Mouse (Mus musculus) neural tube, embryonic 15.5 days (tissue): Measurements from ENCODE around the gene Adam10. TPM values are rescaled to one million over a fixed set of nuclear protein-coding genes. Genes with fewer than 3 reads are reported as not detected.
A peak's percentile ranks its signal among the peaks of the same experiment; 100 is the strongest.

Experiments used
- ATAC-seq: fragments of 200-750 bp; cut with Nextera tagmentation; 2 replicates; pipeline ENCODE4 v1.8.0; 2017; ENCODE audit warnings: mild to moderate bottlenecking, moderate TSS enrichment, moderate library complexity; ENCODE audit not compliant: low FRiP score
- H3K27ac ChIP-seq: fragments of 300-500 bp; sonication (generic); replicated peaks from 2 replicates; pipeline ENCODE4 v1.5.1; 2015; ENCODE audit warnings: mild to moderate bottlenecking, inconsistent platforms
- H3K27me3 ChIP-seq: fragments of 300-500 bp; sonication (generic); replicated peaks from 2 replicates; pipeline ENCODE4 v1.6.1; 2015; ENCODE audit warnings: inconsistent platforms
- H3K36me3 ChIP-seq: fragments of 300-500 bp; sonication (generic); 2 replicates; pipeline ENCODE4 v1.6.1; 2015; ENCODE audit warnings: inconsistent platforms
- H3K4me1 ChIP-seq: fragments of 300-500 bp; sonication (generic); 2 replicates; pipeline ENCODE4 v1.6.1; 2015; ENCODE audit warnings: inconsistent platforms
- H3K4me2 ChIP-seq: fragments of 300-500 bp; sonication (generic); 2 replicates; pipeline ENCODE4 v1.6.1; 2015; ENCODE audit warnings: inconsistent platforms, mild to moderate bottlenecking, moderate library complexity
- H3K4me3 ChIP-seq: fragments of 300-500 bp; sonication (generic); replicated peaks from 2 replicates; pipeline ENCODE4 v1.5.1; 2015; ENCODE audit warnings: mild to moderate bottlenecking, inconsistent platforms
- H3K9ac ChIP-seq: fragments of 300-500 bp; sonication (generic); replicated peaks from 2 replicates; pipeline ENCODE4 v1.6.1; 2015; ENCODE audit warnings: mild to moderate bottlenecking, inconsistent platforms
- H3K9me3 ChIP-seq: fragments of 300-500 bp; sonication (generic); replicated peaks from 2 replicates; pipeline ENCODE4 v1.6.1; 2016; ENCODE audit warnings: inconsistent platforms
- WGBS: fragments of 180-500 bp; shearing (Covaris S2); methylation state at CpG from one replicate; pipeline ENCODE4 v1.1.7; 2015; ENCODE audit warnings: mixed read lengths; 5-methylcytosine and 5-hydroxymethylcytosine counted together
- polyA plus RNA-seq: library from polyadenylated mRNA; unstranded; fragments of >200 nt; fragmentation: Nextera tagmentation; extraction: Ambion mirVana; gene quantifications from 2 replicates; pipeline ENCODE4 v1.2.1, GENCODE M21; 2015

Adam10 gene
- polyA plus RNA-seq, 1 experiment from 2014 or later = 53.1 TPM

GRCm38 (mm10) chr9:70795439-70795757 is 116.6 kb downstream of the Adam10 start:
- Histone ChIP-seq H3K9ac (no peak overlapping the region), H3K4me2 (no peak overlapping the region), H3K4me3 (no peak overlapping the region), H3K4me1 (peaks cover 8% of the 10 kb centered on the region), H3K27ac (no peak overlapping the region), H3K36me3 (no peaks in the 10 kb centered on the region), H3K27me3 (no peaks in the 10 kb centered on the region), H3K9me3 (no peaks in the 10 kb centered on the region)
- WGBS = 66% methylated on average over 2 of the region's 2 CpGs
- ATAC-seq = no peak

DNA sequence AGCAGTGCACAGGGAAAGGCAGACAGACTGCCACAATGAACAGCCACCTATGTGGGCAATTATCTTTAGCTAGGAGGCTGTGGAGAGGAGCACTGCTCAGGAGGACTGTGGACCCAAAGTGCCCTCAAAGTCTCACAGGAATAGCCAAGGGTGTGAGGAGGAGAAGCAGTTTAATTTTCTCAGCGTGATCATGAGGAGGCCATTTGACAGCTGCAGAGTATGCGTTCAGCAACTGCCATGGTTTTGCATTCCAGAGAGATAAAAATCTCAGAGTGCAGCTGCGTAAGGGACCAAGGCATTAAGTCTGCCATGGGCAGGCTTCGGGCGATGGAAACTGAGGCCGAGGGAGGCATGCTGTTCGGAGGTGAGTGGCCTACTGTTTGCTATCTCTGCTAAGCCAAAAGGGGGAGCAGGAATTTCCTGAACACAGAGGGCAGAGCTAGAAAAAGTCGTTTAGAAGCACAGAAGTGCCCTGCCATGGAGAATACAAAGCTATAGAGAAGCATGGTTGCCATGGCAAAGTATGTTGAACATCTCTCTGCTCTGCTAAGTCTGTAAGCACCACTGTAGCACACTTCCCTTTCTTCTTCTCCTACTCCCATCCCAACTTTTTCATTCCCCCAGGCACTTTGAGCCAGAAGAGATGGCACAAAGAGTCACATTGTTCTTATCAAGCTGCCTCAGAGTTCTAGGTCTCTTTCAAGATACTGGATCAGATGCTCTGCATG is 122.0 kb downstream of the Adam10 start:
- H3K9me3 ChIP-seq = no peaks in the 10 kb centered on the region
- ATAC-seq = no peak
- no peak overlapping the region for H3K4me3 ChIP-seq
- H3K4me2 ChIP-seq = no peak overlapping the region
- H3K4me1 ChIP-seq = peaks cover 5% of the 10 kb centered on the region
- WGBS = 62% methylated on average over 8 of the region's 8 CpGs
- no peaks in the 10 kb centered on the region for H3K27me3 ChIP-seq
- H3K9ac ChIP-seq = no peak overlapping the region
- no peak overlapping the region for H3K27ac ChIP-seq
- no peaks in the 10 kb centered on the region for H3K36me3 ChIP-seq

DNA sequence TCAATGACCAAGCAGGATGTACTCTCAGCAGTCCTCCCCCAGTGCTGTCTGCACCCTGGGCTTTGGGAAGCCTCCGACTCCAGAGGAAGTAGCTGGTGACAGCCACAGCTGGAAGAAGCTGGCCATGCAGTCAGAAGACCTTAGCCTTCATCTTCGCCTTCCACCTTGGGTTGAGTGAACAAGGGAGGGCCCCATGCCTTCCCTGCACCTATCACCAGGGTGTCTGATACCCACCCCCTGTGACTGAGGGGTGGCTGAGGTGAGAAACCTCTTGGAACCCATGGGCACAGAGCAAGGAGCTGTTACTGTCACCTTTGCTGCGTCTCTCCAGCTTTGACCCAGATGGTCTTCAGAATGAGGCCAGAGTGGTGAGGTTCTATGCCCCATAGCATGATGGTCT is 123.0 kb downstream of the Adam10 start:
- Histone ChIP-seq H3K4me2 (no peak overlapping the region), H3K27ac (no peak overlapping the region), H3K4me1 (peaks cover 5% of the 10 kb centered on the region), H3K9me3 (no peaks in the 10 kb centered on the region), H3K9ac (no peak overlapping the region), H3K27me3 (no peaks in the 10 kb centered on the region), H3K36me3 (no peaks in the 10 kb centered on the region), H3K4me3 (no peak overlapping the region)
- 81% methylated on average over 3 of the region's 3 CpGs for WGBS
- ATAC-seq = no peak

DNA sequence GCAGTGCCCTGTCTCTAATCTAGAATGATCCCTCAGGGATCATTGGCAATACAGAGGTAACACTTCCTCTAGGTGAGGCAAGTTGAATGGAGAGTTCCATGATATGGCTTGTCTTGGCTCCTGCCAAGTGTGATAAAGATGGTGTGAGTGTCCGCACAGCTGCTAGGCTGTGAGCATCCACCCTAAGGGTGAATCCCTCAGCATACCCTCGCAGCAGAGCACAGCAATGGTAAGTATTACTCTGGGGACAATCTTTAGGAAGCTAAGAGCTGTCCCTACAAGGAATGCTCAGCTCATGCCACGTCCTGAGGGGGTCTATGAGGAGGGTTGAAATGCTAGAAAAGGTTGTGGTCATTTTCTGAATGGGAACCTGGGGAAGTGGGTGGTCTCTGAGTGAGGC is 124.0 kb downstream of the Adam10 start:
- no peak overlapping the region for H3K4me2 ChIP-seq
- no peak overlapping the region for H3K9ac ChIP-seq
- H3K27me3 ChIP-seq = no peaks in the 10 kb centered on the region
- WGBS = 79% methylated on average over 3 of the region's 3 CpGs
- H3K9me3 ChIP-seq = no peaks in the 10 kb centered on the region
- ATAC-seq = no peak
- H3K4me1 ChIP-seq = peaks cover 5% of the 10 kb centered on the region
- no peak overlapping the region for H3K27ac ChIP-seq
- H3K4me3 ChIP-seq = no peak overlapping the region
- no peaks in the 10 kb centered on the region for H3K36me3 ChIP-seq

GRCm38 (mm10) chr9:70806069-70806468 is 127.3 kb downstream of the Adam10 start:
- no peaks in the 10 kb centered on the region for H3K27me3 ChIP-seq
- no peak overlapping the region for H3K27ac ChIP-seq
- H3K36me3 ChIP-seq = no peaks in the 10 kb centered on the region
- H3K4me1 ChIP-seq = peaks cover under 1% of the 10 kb centered on the region
- H3K4me2 ChIP-seq = no peak overlapping the region
- WGBS = 53% methylated on average over 1 of the region's 1 CpGs
- H3K9ac ChIP-seq = no peak overlapping the region
- H3K4me3 ChIP-seq = no peak overlapping the region
- H3K9me3 ChIP-seq = no peaks in the 10 kb centered on the region
- ATAC-seq = no peak

DNA sequence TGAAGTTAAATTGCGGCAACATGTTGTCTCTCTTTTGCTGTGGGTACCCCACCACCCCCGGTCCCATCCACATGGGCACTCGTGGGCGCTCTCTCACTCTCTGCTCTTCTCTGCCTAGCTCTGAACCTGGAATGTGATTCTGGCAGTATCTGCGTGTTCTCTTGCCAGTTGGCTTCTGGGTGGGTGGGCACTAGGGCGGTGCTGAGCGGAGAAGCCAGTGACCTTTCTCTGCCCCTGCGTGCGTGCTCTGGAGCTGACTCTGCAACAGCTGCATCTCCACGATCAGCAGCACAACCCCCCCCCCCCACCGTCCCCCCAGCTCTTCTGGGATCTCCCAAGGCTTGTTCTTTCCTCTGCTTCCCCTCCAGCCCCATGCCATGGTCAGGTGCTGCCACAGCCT is 128.9 kb downstream of the Adam10 start:
- no peak for ATAC-seq
- Histone ChIP-seq H3K4me1 (no peaks in the 10 kb centered on the region), H3K36me3 (no peaks in the 10 kb centered on the region), H3K9me3 (no peaks in the 10 kb centered on the region), H3K4me3 (no peak overlapping the region), H3K4me2 (no peak overlapping the region), H3K27ac (no peak overlapping the region), H3K27me3 (no peaks in the 10 kb centered on the region), H3K9ac (no peak overlapping the region)
- WGBS = 58% methylated on average over 11 of the region's 11 CpGs

GRCm38 (mm10) chr9:70812551-70812950 is 133.8 kb downstream of the Adam10 start:
- H3K4me3 ChIP-seq = no peak overlapping the region
- WGBS = 97% methylated on average over 12 of the region's 12 CpGs
- H3K9ac ChIP-seq = no peak overlapping the region
- peaks cover 10% of the 10 kb centered on the region for H3K4me1 ChIP-seq
- H3K27me3 ChIP-seq = no peaks in the 10 kb centered on the region
- H3K36me3 ChIP-seq = no peaks in the 10 kb centered on the region
- ATAC-seq = no peak
- no peak overlapping the region for H3K4me2 ChIP-seq
- H3K27ac ChIP-seq = no peak overlapping the region
- no peaks in the 10 kb centered on the region for H3K9me3 ChIP-seq

DNA sequence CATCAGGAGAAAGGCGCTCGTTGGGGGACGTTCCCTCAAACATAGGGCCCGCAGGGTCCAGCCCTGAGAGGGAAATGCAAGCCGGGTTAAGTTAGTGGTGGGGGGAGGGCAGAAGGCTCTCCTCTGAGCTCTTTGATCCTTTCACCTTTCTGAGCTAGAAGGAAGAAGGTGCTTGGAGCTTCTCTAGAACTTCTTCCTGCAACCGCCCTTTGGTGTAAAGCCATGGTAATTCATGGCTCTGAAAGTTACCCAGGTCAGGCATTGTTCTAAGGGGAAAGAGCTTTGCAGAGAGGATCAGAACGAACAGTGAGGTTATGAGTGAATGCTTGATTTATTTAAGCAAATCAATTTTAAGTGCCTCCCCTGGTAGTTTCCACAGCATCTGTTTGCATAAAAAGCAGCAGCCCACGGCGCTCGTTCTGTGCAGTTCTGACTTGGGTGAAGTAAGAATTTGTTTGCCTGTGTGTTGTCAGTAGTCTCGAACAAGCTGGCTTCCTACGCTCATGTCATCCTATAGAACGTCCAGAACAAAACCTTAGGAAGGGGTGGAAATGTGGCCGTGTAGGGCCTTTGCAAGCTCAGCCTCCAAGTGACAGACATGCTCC is 138.0 kb downstream of the Adam10 start:
- H3K4me1 ChIP-seq = peaks cover 11% of the 10 kb centered on the region
- no peaks in the 10 kb centered on the region for H3K36me3 ChIP-seq
- no peak overlapping the region for H3K4me2 ChIP-seq
- H3K27me3 ChIP-seq = no peaks in the 10 kb centered on the region
- H3K4me3 ChIP-seq = no peak overlapping the region
- H3K9me3 ChIP-seq = no peaks in the 10 kb centered on the region
- peak overlapping the region; percentile 54 for H3K27ac ChIP-seq
- no peak overlapping the region for H3K9ac ChIP-seq
- WGBS = 44% methylated on average over 14 of the region's 14 CpGs
- peak; percentile 67; the same call in 1 of the 2 replicates for ATAC-seq

- peaks cover 11% of the 10 kb centered on the region for H3K4me1 ChIP-seq
- no peaks in the 10 kb centered on the region for H3K9me3 ChIP-seq
- no peak overlapping the region for H3K9ac ChIP-seq
- no peaks in the 10 kb centered on the region for H3K36me3 ChIP-seq
- no peaks in the 10 kb centered on the region for H3K27me3 ChIP-seq
- no peak for ATAC-seq
- H3K4me3 ChIP-seq = no peak overlapping the region
- no peak overlapping the region for H3K4me2 ChIP-seq
- 8% methylated on average over 1 of the region's 1 CpGs for WGBS
- peak overlapping the region; percentile 54 for H3K27ac ChIP-seq
These were observed 138.6 kb downstream of the Adam10 start for GRCm38 (mm10) chr9:70817396-70817795.

GRCm38 (mm10) chr9:70818739-70819138 is 139.9 kb downstream of the Adam10 start:
- Histone ChIP-seq H3K4me2 (no peak overlapping the region), H3K36me3 (no peaks in the 10 kb centered on the region), H3K4me1 (peaks cover 11% of the 10 kb centered on the region), H3K27me3 (no peaks in the 10 kb centered on the region), H3K9ac (no peak overlapping the region), H3K4me3 (no peak overlapping the region), H3K27ac (no peak overlapping the region), H3K9me3 (no peaks in the 10 kb centered on the region)
- no peak for ATAC-seq
- 83% methylated on average over 14 of the region's 14 CpGs for WGBS

- no peak for ATAC-seq
These were observed 145.3 kb downstream of the Adam10 start for GRCm38 (mm10) chr9:70824103-70824502.

GRCm38 (mm10) chr9:70827911-70828310 is 149.1 kb downstream of the Adam10 start:
- H3K4me1 ChIP-seq = no peaks in the 10 kb centered on the region
- no peak overlapping the region for H3K4me2 ChIP-seq
- no peak overlapping the region for H3K4me3 ChIP-seq
- no peak overlapping the region for H3K27ac ChIP-seq
- H3K27me3 ChIP-seq = no peaks in the 10 kb centered on the region
- no peak for ATAC-seq
- 92% methylated on average over 6 of the region's 6 CpGs for WGBS
- no peaks in the 10 kb centered on the region for H3K36me3 ChIP-seq
- H3K9ac ChIP-seq = no peak overlapping the region
- H3K9me3 ChIP-seq = no peaks in the 10 kb centered on the region

More at GRCm38 (mm10) chr9:70824103-70824502, 145.3 kb downstream of the Adam10 start:
- Histone ChIP-seq H3K27ac (no peak overlapping the region), H3K9me3 (no peaks in the 10 kb centered on the region), H3K4me3 (no peak overlapping the region), H3K9ac (no peak overlapping the region), H3K27me3 (no peaks in the 10 kb centered on the region), H3K36me3 (no peaks in the 10 kb centered on the region), H3K4me1 (no peaks in the 10 kb centered on the region), H3K4me2 (no peak overlapping the region)
- WGBS = 88% methylated on average over 3 of the region's 3 CpGs
